Mouse (Mus musculus) heart, postnatal 0 days (tissue): ENCODE measurements around the gene Islr2. TPM values are rescaled to one million over a fixed set of nuclear protein-coding genes. Genes with fewer than 3 reads are reported as not detected.

Experiments used
- ATAC-seq: fragments of 200-750 bp; cut with Nextera tagmentation; 2 replicates; pipeline ENCODE4 v1.8.0; 2017; ENCODE audit warnings: low read depth, moderate number of reproducible peaks, moderate library complexity; ENCODE audit not compliant: insufficient read depth
- DNase-seq: peaks from one replicate; pipeline ENCODE4 v3.0.0-alpha.2; 2016; ENCODE audit warnings: low spot score
- H3K27ac ChIP-seq: fragments of 300-500 bp; sonication (generic); 2 replicates; pipeline ENCODE4 v1.5.1; 2014; ENCODE audit warnings: low read depth, mild to moderate bottlenecking
- H3K27me3 ChIP-seq: fragments of 300-500 bp; sonication (generic); 2 replicates; pipeline ENCODE4 v1.6.1; 2014; ENCODE audit warnings: low read length, mixed read lengths; ENCODE audit not compliant: control insufficient read depth, insufficient read depth
- H3K36me3 ChIP-seq: fragments of 300-500 bp; sonication (generic); replicated peaks from 2 replicates; pipeline ENCODE4 v1.6.1; 2014; ENCODE audit warnings: low read length, mixed read lengths; ENCODE audit not compliant: control insufficient read depth, insufficient read depth
- H3K4me1 ChIP-seq: fragments of 300-500 bp; sonication (generic); 2 replicates; pipeline ENCODE4 v1.6.1; 2014; ENCODE audit warnings: antibody characterized with exemption; ENCODE audit not compliant: control insufficient read depth, insufficient read depth
- H3K4me2 ChIP-seq: fragments of 300-500 bp; sonication (generic); 2 replicates; pipeline ENCODE4 v1.6.1; 2014; ENCODE audit warnings: low read depth, mild to moderate bottlenecking, low read length, moderate library complexity
- H3K4me3 ChIP-seq: fragments of 300-500 bp; sonication (generic); 2 replicates; pipeline ENCODE4 v1.5.1; 2014; ENCODE audit warnings: low read depth, low read length
- H3K9ac ChIP-seq: fragments of 300-500 bp; sonication (generic); replicated peaks from 2 replicates; pipeline ENCODE4 v1.6.1; 2014; ENCODE audit warnings: low read depth, low read length, mixed read lengths
- H3K9me3 ChIP-seq: fragments of 300-500 bp; sonication (generic); replicated peaks from 2 replicates; pipeline ENCODE4 v1.6.1; 2016; ENCODE audit warnings: low read length; ENCODE audit not compliant: control insufficient read depth
- CTCF ChIP-seq: IDR thresholded peaks from 2 replicates; pipeline ENCODE4 v1.5.1; 2016; ENCODE audit warnings: antibody characterized with exemption, control low read depth, low read depth
- EP300 ChIP-seq: IDR thresholded peaks from 2 replicates; pipeline ENCODE4 v1.6.1; 2016; ENCODE audit warnings: antibody characterized with exemption, low read depth
- WGBS: fragments of 180-500 bp; shearing (Covaris S2); extraction: QIAGEN DNeasy Blood & Tissue Kit; methylation state at CpG from one replicate; pipeline ENCODE4 v1.1.7; 2014; 5-methylcytosine and 5-hydroxymethylcytosine counted together
- polyA plus RNA-seq: library from polyadenylated mRNA; unstranded; fragments of >200 nt; fragmentation: Nextera tagmentation; extraction: Ambion mirVana; gene quantifications from 2 replicates; pipeline ENCODE4 v1.2.1, GENCODE M21; 2015
- total RNA-seq: library from RNA; depleted of rRNA; stranded (reverse); fragments of >200 nt; gene quantifications from 2 replicates; pipeline ENCODE4 v1.2.3, GENCODE M21; 2014; ENCODE audit warnings: low replicate concordance

Islr2 gene
- total and polyA plus RNA-seq, 2 experiments from 2014 or later = 0.08 to 0.69 TPM

GRCm38 (mm10) chr9:58209462-58210303, 5.6 kb upstream of the Islr2 start:
- H3K27me3 ChIP-seq = no peaks in the 10 kb centered on the region
- no peak for ATAC-seq
- H3K9me3 ChIP-seq = no peaks in the 10 kb centered on the region
- H3K27ac ChIP-seq = no peak overlapping the region
- no peak overlapping the region for H3K4me2 ChIP-seq
- no peak overlapping the region for H3K9ac ChIP-seq
- no peak overlapping the region for H3K4me3 ChIP-seq
- no peaks in the 10 kb centered on the region for H3K36me3 ChIP-seq
- H3K4me1 ChIP-seq = peaks cover 13% of the 10 kb centered on the region
- WGBS = 78% methylated on average over 8 of the region's 8 CpGs
- no peak for DNase-seq
- TF ChIP-seq EP300 = no peak
- no peak for TF ChIP-seq CTCF

GRCm38 (mm10) chr9:58206013-58206412, 1.9 kb upstream of the Islr2 start:
- 83% methylated on average over 7 of the region's 7 CpGs for WGBS

DNA sequence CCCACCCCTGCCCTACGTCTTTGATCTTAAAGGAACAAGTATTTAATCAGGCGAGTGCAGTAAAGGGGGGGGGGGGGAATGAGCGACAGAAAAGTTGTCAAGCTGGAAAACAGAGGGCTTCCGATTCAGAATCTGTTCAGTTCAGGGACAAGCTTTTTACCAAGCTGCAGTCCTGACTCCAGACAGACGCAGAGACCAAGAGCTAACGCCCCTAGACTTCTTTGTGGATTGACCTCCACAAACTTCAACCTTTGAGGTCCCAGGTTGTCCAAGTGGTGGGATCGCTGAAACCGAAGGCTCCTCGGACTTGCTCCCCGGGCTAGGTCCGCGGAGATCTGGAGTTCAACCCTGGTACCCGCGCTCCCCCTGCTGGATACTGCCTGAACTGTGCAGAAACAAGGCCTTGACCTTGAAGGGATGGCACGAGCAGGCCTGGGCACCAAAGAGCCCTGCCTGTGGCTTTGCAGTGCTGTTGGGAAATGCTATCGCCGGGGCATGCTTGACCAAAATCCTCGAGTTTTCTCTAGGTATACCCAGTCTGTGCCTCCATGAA, 405 bp upstream of the Islr2 start:
- H3K4me1 ChIP-seq = no peaks in the 10 kb centered on the region
- no peak overlapping the region for H3K27ac ChIP-seq
- WGBS = 4% methylated on average over 18 of the region's 18 CpGs
- H3K9ac ChIP-seq = no peak overlapping the region
- H3K4me3 ChIP-seq = peak overlapping the region; percentile 47
- ATAC-seq (peak; percentile 90), DNase-seq (peak; percentile 84)
- peak overlapping the region; percentile 66 for H3K4me2 ChIP-seq
- H3K36me3 ChIP-seq = no peaks in the 10 kb centered on the region
- TF ChIP-seq CTCF = peak; percentile 96
- TF ChIP-seq EP300 = no peak
- peaks cover 46% of the 10 kb centered on the region for H3K27me3 ChIP-seq
- H3K9me3 ChIP-seq = no peaks in the 10 kb centered on the region

More at GRCm38 (mm10) chr9:58206013-58206412, 1.9 kb upstream of the Islr2 start:
- DNase-seq = no peak
- ATAC-seq = no peak
- Histone ChIP-seq H3K4me1 (peaks cover 7% of the 10 kb centered on the region), H3K4me2 (no peak overlapping the region), H3K27me3 (peaks cover 31% of the 10 kb centered on the region), H3K9ac (no peak overlapping the region), H3K36me3 (no peaks in the 10 kb centered on the region), H3K27ac (no peak overlapping the region), H3K9me3 (no peaks in the 10 kb centered on the region), H3K4me3 (no peak overlapping the region)
- TF ChIP-seq CTCF = no peak
- TF ChIP-seq EP300 = no peak

DNA sequence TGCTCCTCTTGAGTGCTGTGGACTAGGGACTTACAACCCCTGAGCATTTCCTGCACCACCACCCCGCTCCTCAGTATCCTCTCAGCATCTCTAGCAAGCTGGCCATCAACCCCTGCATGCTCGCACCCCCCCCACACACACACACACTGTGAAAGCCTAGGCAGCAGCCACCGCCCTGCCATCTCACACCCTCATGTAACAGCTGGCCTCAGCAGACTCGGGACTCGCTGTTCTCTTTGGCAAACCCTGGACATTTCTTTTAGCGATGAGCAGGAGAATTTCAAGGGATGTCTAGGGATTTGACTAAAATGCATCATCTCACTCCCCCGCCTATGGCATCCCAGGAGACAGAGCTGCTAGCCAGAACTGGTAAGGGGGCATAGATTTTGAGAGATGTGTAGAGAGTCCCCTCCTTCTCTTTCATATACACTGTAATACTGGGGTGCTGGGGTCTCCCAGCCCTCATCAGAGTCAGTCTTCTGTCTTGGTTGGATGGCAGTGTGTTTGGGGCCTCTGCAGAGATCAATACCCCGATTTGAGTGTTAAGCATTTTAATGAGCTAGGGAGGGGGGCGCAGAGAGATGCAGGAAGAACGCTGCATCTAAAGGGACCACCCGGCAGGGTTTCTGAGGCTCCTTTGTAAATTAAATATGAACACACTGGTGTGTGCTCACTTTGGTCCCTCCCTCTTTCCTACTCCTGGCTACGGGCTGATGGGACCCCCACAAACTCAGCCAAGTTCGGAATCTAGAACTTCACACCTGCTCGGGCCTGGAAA, 1.3 kb downstream of the Islr2 start:
- Histone ChIP-seq H3K4me2 (no peak overlapping the region), H3K4me3 (no peak overlapping the region), H3K4me1 (peaks cover 15% of the 10 kb centered on the region), H3K9me3 (no peaks in the 10 kb centered on the region), H3K27me3 (peaks cover 63% of the 10 kb centered on the region), H3K36me3 (no peaks in the 10 kb centered on the region), H3K27ac (no peak overlapping the region), H3K9ac (no peak overlapping the region)
- DNase-seq = no peak
- 7% methylated on average over 14 of the region's 14 CpGs for WGBS
- TF ChIP-seq EP300 (no peak), CTCF (no peak)
- no peak for ATAC-seq

DNA sequence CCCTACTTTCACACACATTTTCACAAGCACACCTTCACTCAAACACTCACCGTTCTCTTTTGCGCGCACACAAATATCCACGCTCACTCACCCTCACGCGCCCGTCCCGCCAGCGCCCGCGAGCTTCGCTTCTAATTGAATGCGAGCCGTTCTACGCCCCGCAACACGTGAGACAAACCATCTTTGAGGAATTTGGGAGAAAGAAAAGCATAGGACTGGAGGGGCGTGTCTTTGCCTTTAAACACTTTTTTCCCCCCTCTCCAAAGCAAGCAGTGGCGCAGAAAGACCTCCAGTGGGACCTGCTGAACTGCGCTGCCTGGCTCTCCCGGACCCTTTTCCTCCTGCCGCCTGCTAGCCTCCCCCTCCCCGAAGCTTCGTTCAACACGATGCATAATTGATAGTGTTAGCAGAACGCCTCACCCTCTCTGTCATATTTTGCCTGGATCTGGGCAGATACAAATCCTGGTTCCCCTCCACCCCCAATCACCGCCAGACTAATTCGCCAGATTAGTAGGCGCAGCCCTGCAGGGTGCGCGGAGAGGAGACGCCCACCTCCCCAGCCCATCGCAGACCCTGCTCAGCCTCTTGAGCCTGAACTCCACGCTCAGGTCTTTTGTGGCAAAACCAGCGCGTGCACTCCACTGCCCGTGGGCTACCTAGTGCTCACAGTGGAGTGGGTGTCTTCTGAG, 2.1 kb downstream of the Islr2 start:
- H3K9ac ChIP-seq = no peak overlapping the region
- ATAC-seq = no peak

More for the DNA sequence above, 2.1 kb downstream of the Islr2 start:
- H3K9me3 ChIP-seq = no peaks in the 10 kb centered on the region
- H3K27ac ChIP-seq = no peak overlapping the region
- no peak overlapping the region for H3K4me2 ChIP-seq
- TF ChIP-seq EP300 (no peak), CTCF (no peak)
- peaks cover 19% of the 10 kb centered on the region for H3K4me1 ChIP-seq
- no peak overlapping the region for H3K4me3 ChIP-seq
- no peaks in the 10 kb centered on the region for H3K36me3 ChIP-seq
- DNase-seq = no peak
- WGBS = 2% methylated on average over 37 of the region's 37 CpGs
- peaks cover 71% of the 10 kb centered on the region for H3K27me3 ChIP-seq
